Mouse (Mus musculus): ENCODE data around the gene Meis1.

GRCm38 (mm10) chr11:18945778-18946177, 73.0 kb downstream of the Meis1 start:
- TF ChIP-seq CTCF (IDR thresholded peaks at IDR 0.05; ENCODE audit: low read depth, low read length) (no peak), TAL1 (conservative IDR thresholded peaks at IDR 0.05; ENCODE audit: low read depth, low read length) (no peak)
